Mouse (Mus musculus) limb, embryonic 10.5 days (tissue): ENCODE data around the gene Gm15107. TPM values are rescaled to one million over a fixed set of nuclear protein-coding genes. Genes with fewer than 3 reads are reported as not detected.
"Not testable (repeated sequence)": the region's sequence is repeated elsewhere in the genome, so short reads cannot be mapped to it uniquely, and the experiment has no call there.

Experiments
- DNase-seq: peaks from one replicate; pipeline ENCODE4 v3.0.0-alpha.2; 2017; ENCODE audit warnings: low spot score
- H3K27ac ChIP-seq: fragments of 300-500 bp; sonication (generic); 2 replicates; pipeline ENCODE4 v1.5.1; 2016; ENCODE audit warnings: mild to moderate bottlenecking
- H3K27me3 ChIP-seq: fragments of 300-500 bp; sonication (generic); 2 replicates; pipeline ENCODE4 v1.6.1; 2016; ENCODE audit warnings: low read depth, mild to moderate bottlenecking; ENCODE audit not compliant: poor library complexity, severe bottlenecking
- H3K36me3 ChIP-seq: fragments of 300-500 bp; sonication (generic); 2 replicates; pipeline ENCODE4 v1.6.1; 2016; ENCODE audit warnings: mild to moderate bottlenecking, moderate library complexity
- H3K4me1 ChIP-seq: fragments of 300-500 bp; sonication (generic); 2 replicates; pipeline ENCODE4 v1.6.1; 2016
- H3K4me3 ChIP-seq: fragments of 300-500 bp; sonication (generic); 2 replicates; pipeline ENCODE4 v1.5.1; 2016; ENCODE audit warnings: mild to moderate bottlenecking, moderate library complexity
- H3K9me3 ChIP-seq: fragments of 300-500 bp; sonication (generic); replicated peaks from 2 replicates; pipeline ENCODE4 v1.6.1; 2016; ENCODE audit warnings: mild to moderate bottlenecking
- WGBS: fragments of 180-500 bp; shearing (Covaris S2); methylation state at CpG from one replicate; pipeline ENCODE4 v1.1.7; 2016; 5-methylcytosine and 5-hydroxymethylcytosine counted together
- polyA plus RNA-seq: library from polyadenylated mRNA; unstranded; fragments of >200 nt; fragmentation: Nextera tagmentation; extraction: Ambion mirVana; gene quantifications from 2 replicates; pipeline ENCODE4 v1.2.1, GENCODE M21; 2016

Gene Gm15107
- not detected in 2 replicates for polyA plus RNA-seq

GRCm38 (mm10) chrX:148180424-148180823 is at the start of gene Gm15107:
Gm15107 (plus strand) TSS chrX:148180724.
- H3K4me1 ChIP-seq, DNase-seq, H3K9me3 ChIP-seq, H3K4me3 ChIP-seq, H3K27ac ChIP-seq, H3K27me3 ChIP-seq, H3K36me3 ChIP-seq: not testable (repeated sequence)
- WGBS: 100% methylated on average over 1 of the region's 6 CpGs

Other genes with a start within 250 kb of the Gm15107 start
- gene Gm15080, start 187.7 kb upstream of the Gm15107 start, polyA plus RNA-seq: not detected in 2 replicates